Mouse (Mus musculus) lung, adult 2 months (tissue): ENCODE results near the gene Get4.

ENCODE experiments used
- CTCF ChIP-seq: fragments of 200-500 bp; IDR thresholded peaks from 2 replicates; pipeline ENCODE4 v1.5.1; 2011; ENCODE audit warnings: mild to moderate bottlenecking, low read length, control low read depth; ENCODE audit not compliant: insufficient read depth
- POLR2A ChIP-seq: fragments of 200-500 bp; IDR thresholded peaks from 2 replicates; pipeline ENCODE4 v1.6.1; 2011; ENCODE audit warnings: low read depth, mild to moderate bottlenecking, control low read depth, low read length, borderline replicate concordance; ENCODE audit errors: extremely low read depth

GRCm38 (mm10) chr5:139247767-139248166, 4.4 kb upstream of the Get4 start:
- no peak for TF ChIP-seq CTCF
- TF ChIP-seq POLR2A, result no peak
